Mouse (Mus musculus) splenic B cell, adult 2 months (primary cell): ENCODE data around the gene Mtcl1.

Experiments used
- DNase-seq: peaks from one replicate; pipeline ENCODE4 v3.0.0-alpha.2; 2011; ENCODE audit warnings: low read depth, low spot score
- H3K27me3 ChIP-seq: 2 replicates; pipeline ENCODE4 v1.6.1; 2012; ENCODE audit warnings: mild to moderate bottlenecking, low read length, moderate library complexity, mixed read lengths; ENCODE audit not compliant: control insufficient read depth, poor library complexity, insufficient read depth, severe bottlenecking
- H3K36me3 ChIP-seq: 2 replicates; pipeline ENCODE4 v1.6.1; 2012; ENCODE audit warnings: mild to moderate bottlenecking, low read length, moderate library complexity, mixed read lengths; ENCODE audit not compliant: control insufficient read depth, poor library complexity, insufficient read depth, severe bottlenecking

The Mtcl1 gene

GRCm38 (mm10) chr17:66346378-66346777 is 103.2 kb downstream of the Mtcl1 start:
- Histone ChIP-seq H3K36me3 (no peaks in the 10 kb centered on the region), H3K27me3 (no peaks in the 10 kb centered on the region)
- DNase-seq = no peak

GRCm38 (mm10) chr17:66345680-66346079 is 103.9 kb downstream of the Mtcl1 start:
- Histone ChIP-seq H3K36me3 (no peaks in the 10 kb centered on the region), H3K27me3 (no peaks in the 10 kb centered on the region)
- DNase-seq = no peak

GRCm38 (mm10) chr17:66342932-66343331 is 106.6 kb downstream of the Mtcl1 start:
- H3K36me3 ChIP-seq = no peaks in the 10 kb centered on the region
- DNase-seq = no peak

GRCm38 (mm10) chr17:66341670-66342069 is 107.9 kb downstream of the Mtcl1 start:
- no peaks in the 10 kb centered on the region for H3K36me3 ChIP-seq
- H3K27me3 ChIP-seq = no peaks in the 10 kb centered on the region
- no peak for DNase-seq

More at GRCm38 (mm10) chr17:66342932-66343331, 106.6 kb downstream of the Mtcl1 start:
- H3K27me3 ChIP-seq = no peaks in the 10 kb centered on the region

GRCm38 (mm10) chr17:66340798-66341197 is 108.8 kb downstream of the Mtcl1 start:
- DNase-seq = no peak
- Histone ChIP-seq H3K36me3 (no peaks in the 10 kb centered on the region), H3K27me3 (no peaks in the 10 kb centered on the region)

- DNase-seq = no peak
- H3K27me3 ChIP-seq = no peaks in the 10 kb centered on the region
These were observed 111.6 kb downstream of the Mtcl1 start for GRCm38 (mm10) chr17:66337929-66338328.

GRCm38 (mm10) chr17:66335568-66335967 is 114.0 kb downstream of the Mtcl1 start:
- H3K27me3 ChIP-seq = no peaks in the 10 kb centered on the region
- no peak for DNase-seq
- no peaks in the 10 kb centered on the region for H3K36me3 ChIP-seq

More at GRCm38 (mm10) chr17:66337929-66338328, 111.6 kb downstream of the Mtcl1 start:
- H3K36me3 ChIP-seq = no peaks in the 10 kb centered on the region

GRCm38 (mm10) chr17:66334894-66335293 is 114.7 kb downstream of the Mtcl1 start:
- Histone ChIP-seq H3K27me3 (no peaks in the 10 kb centered on the region), H3K36me3 (no peaks in the 10 kb centered on the region)
- no peak for DNase-seq

GRCm38 (mm10) chr17:66331207-66331606 is 118.3 kb downstream of the Mtcl1 start:
- Histone ChIP-seq H3K36me3 (no peaks in the 10 kb centered on the region), H3K27me3 (no peaks in the 10 kb centered on the region)
- no peak for DNase-seq

GRCm38 (mm10) chr17:66326552-66327045 is 123.0 kb downstream of the Mtcl1 start:
- H3K36me3 ChIP-seq = no peaks in the 10 kb centered on the region
- H3K27me3 ChIP-seq = no peaks in the 10 kb centered on the region
- DNase-seq = no peak

GRCm38 (mm10) chr17:66326204-66326545 is 123.4 kb downstream of the Mtcl1 start:
- Histone ChIP-seq H3K36me3 (no peaks in the 10 kb centered on the region), H3K27me3 (no peaks in the 10 kb centered on the region)
- no peak for DNase-seq

GRCm38 (mm10) chr17:66325440-66326203 is 123.9 kb downstream of the Mtcl1 start:
- Histone ChIP-seq H3K27me3 (no peaks in the 10 kb centered on the region), H3K36me3 (no peaks in the 10 kb centered on the region)
- no peak for DNase-seq

GRCm38 (mm10) chr17:66324836-66325235 is 124.7 kb downstream of the Mtcl1 start:
- no peak for DNase-seq
- Histone ChIP-seq H3K27me3 (no peaks in the 10 kb centered on the region), H3K36me3 (no peaks in the 10 kb centered on the region)

GRCm38 (mm10) chr17:66322646-66323255 is 126.8 kb downstream of the Mtcl1 start:
- DNase-seq = no peak
- H3K36me3 ChIP-seq = no peaks in the 10 kb centered on the region
- no peaks in the 10 kb centered on the region for H3K27me3 ChIP-seq

- no peaks in the 10 kb centered on the region for H3K27me3 ChIP-seq
- no peak for DNase-seq
- no peaks in the 10 kb centered on the region for H3K36me3 ChIP-seq
These were observed 127.6 kb downstream of the Mtcl1 start for GRCm38 (mm10) chr17:66321933-66322332.
